Mouse (Mus musculus) MEL (cell line): ENCODE measurements around the gene Asap3. TPM values are rescaled to one million over a fixed set of nuclear protein-coding genes. Genes with fewer than 3 reads are reported as not detected.
A peak's percentile ranks its signal among the peaks of the same experiment; 100 is the strongest.

Experiments used
- DNase-seq: peaks from one replicate; pipeline ENCODE4 v3.0.0; 2011; ENCODE audit warnings: low read depth, low spot score
- H3K27ac ChIP-seq: 2 replicates; pipeline ENCODE4 v1.5.1; 2012; ENCODE audit warnings: low read depth, mild to moderate bottlenecking, control low read depth, low read length, moderate library complexity; ENCODE audit not compliant: control insufficient read depth
- H3K27me3 ChIP-seq, 2 experiments: fragments of 150-350 bp in 1 of 2; sonication (generic) in 1 of 2; 2 replicates each; pipeline ENCODE4 v1.6.1; 2012; ENCODE audit warnings: low read length in 2 of 2, mild to moderate bottlenecking in 2 of 2, improper control_type of control experiment in 1 of 2, moderate library complexity in 1 of 2; ENCODE audit not compliant: insufficient read depth in 2 of 2, control insufficient read depth in 1 of 2
- H3K36me3 ChIP-seq, 2 experiments: 2 replicates each; pipeline ENCODE4 v1.6.1; 2012 to 2014; ENCODE audit warnings: low read length in 2 of 2, improper control_type of control experiment in 1 of 2, inconsistent platforms in 1 of 2, mild to moderate bottlenecking in 1 of 2; ENCODE audit not compliant: insufficient read depth in 2 of 2, control insufficient read depth in 1 of 2
- H3K4me1 ChIP-seq, 2 experiments: fragments of 150-350 bp in 1 of 2; sonication (generic) in 1 of 2; 2 replicates each; pipeline ENCODE4 v1.6.1; 2012; ENCODE audit warnings: low read length in 2 of 2, improper control_type of control experiment in 1 of 2, mild to moderate bottlenecking in 1 of 2; ENCODE audit not compliant: insufficient read depth in 2 of 2, control insufficient read depth in 1 of 2
- H3K4me3 ChIP-seq, 2 experiments: fragments of 150-350 bp in 1 of 2; sonication (generic) in 1 of 2; 2 replicates each; pipeline ENCODE4 v1.5.1; 2012; ENCODE audit warnings: low read depth in 2 of 2, low read length in 2 of 2, mild to moderate bottlenecking in 2 of 2, moderate library complexity in 2 of 2, control low read depth in 1 of 2, improper control_type of control experiment in 1 of 2; ENCODE audit not compliant: control insufficient read depth in 1 of 2, insufficient read depth in 1 of 2
- H3K79me2 ChIP-seq: 2 replicates; pipeline ENCODE4 v1.6.1; 2012; ENCODE audit warnings: mild to moderate bottlenecking, low read length, moderate library complexity; ENCODE audit not compliant: control insufficient read depth, poor library complexity, insufficient read depth
- H3K9ac ChIP-seq: 2 replicates; pipeline ENCODE4 v1.6.1; 2012; ENCODE audit warnings: low read depth, mild to moderate bottlenecking, control low read depth, low read length, moderate library complexity; ENCODE audit not compliant: control insufficient read depth, poor library complexity, severe bottlenecking
- H3K9me3 ChIP-seq: fragments of 150-350 bp; sonication (generic); replicated peaks from 2 replicates; pipeline ENCODE4 v1.6.1; 2012; ENCODE audit warnings: mild to moderate bottlenecking, low read length, improper control_type of control experiment, moderate library complexity; ENCODE audit not compliant: insufficient read depth
- CHD1 ChIP-seq: IDR thresholded peaks from 2 replicates; pipeline ENCODE4 v1.6.1; 2012; ENCODE audit warnings: low read depth, mild to moderate bottlenecking, inconsistent platforms, low read length, improper control_type of control experiment
- CHD2 ChIP-seq: IDR thresholded peaks from 2 replicates; pipeline ENCODE4 v1.6.1; 2011; ENCODE audit warnings: low read length, improper control_type of control experiment
- ELF1 ChIP-seq: IDR thresholded peaks from 2 replicates; pipeline ENCODE4 v1.6.1; 2014; ENCODE audit warnings: low read depth, mild to moderate bottlenecking, inconsistent platforms, low read length, improper control_type of control experiment, moderate library complexity
- EP300 ChIP-seq, 2 experiments: IDR thresholded peaks; 2 replicates each; pipeline ENCODE4 v1.6.1; 2011; ENCODE audit warnings: improper control_type of control experiment in 2 of 2, low read length in 2 of 2, low read depth in 1 of 2, mild to moderate bottlenecking in 1 of 2
- ETS1 ChIP-seq: IDR thresholded peaks from 2 replicates; pipeline ENCODE4 v1.6.1; 2012; ENCODE audit warnings: low read depth, mild to moderate bottlenecking, inconsistent platforms, low read length, improper control_type of control experiment, moderate library complexity
- GATA1 ChIP-seq: IDR thresholded peaks from 2 replicates; pipeline ENCODE4 v1.6.1; 2011; ENCODE audit warnings: low read depth, low read length, improper control_type of control experiment
- MAFK ChIP-seq: IDR thresholded peaks from 2 replicates; pipeline ENCODE4 v1.6.1; 2011; ENCODE audit warnings: low read depth, mild to moderate bottlenecking, low read length, improper control_type of control experiment, borderline replicate concordance
- MAX ChIP-seq: IDR thresholded peaks from 2 replicates; pipeline ENCODE4 v1.6.1; 2011; ENCODE audit warnings: low read length, improper control_type of control experiment
- MYC ChIP-seq: IDR thresholded peaks from 2 replicates; pipeline ENCODE4 v1.6.1; 2011; ENCODE audit warnings: low read depth, mild to moderate bottlenecking, low read length, improper control_type of control experiment, moderate library complexity
- SIN3A ChIP-seq: IDR thresholded peaks from 2 replicates; pipeline ENCODE4 v1.6.1; 2012; ENCODE audit warnings: low read length, improper control_type of control experiment, inconsistent platforms
- TBP ChIP-seq: IDR thresholded peaks from 2 replicates; pipeline ENCODE4 v1.8.0; 2011; ENCODE audit warnings: low read depth, low read length, improper control_type of control experiment
- TCF12 ChIP-seq: IDR thresholded peaks from 2 replicates; pipeline ENCODE4 v1.6.1; 2014; ENCODE audit warnings: low read depth, mild to moderate bottlenecking, inconsistent platforms, low read length, improper control_type of control experiment, moderate library complexity
- UBTF ChIP-seq: IDR thresholded peaks from 2 replicates; pipeline ENCODE4 v1.6.1; 2012; ENCODE audit warnings: low read depth, mild to moderate bottlenecking, inconsistent platforms, low read length, improper control_type of control experiment, moderate library complexity, borderline replicate concordance; ENCODE audit not compliant: insufficient read depth
- USF1 ChIP-seq: IDR thresholded peaks from 2 replicates; pipeline ENCODE4 v1.6.1; 2014; ENCODE audit warnings: low read depth, mild to moderate bottlenecking, inconsistent platforms, low read length, improper control_type of control experiment, moderate library complexity
- USF2 ChIP-seq, 2 experiments: IDR thresholded peaks; 2 replicates each; pipeline ENCODE4 v1.6.1; 2011 to 2012; ENCODE audit warnings: improper control_type of control experiment in 2 of 2, low read length in 2 of 2, borderline replicate concordance in 1 of 2, inconsistent platforms in 1 of 2, low read depth in 1 of 2, mild to moderate bottlenecking in 1 of 2; ENCODE audit not compliant: insufficient read depth in 1 of 2
- ZKSCAN1 ChIP-seq: IDR thresholded peaks from 2 replicates; pipeline ENCODE4 v1.6.1; 2012; ENCODE audit warnings: low read depth, mild to moderate bottlenecking, inconsistent platforms, low read length, improper control_type of control experiment, moderate library complexity
- ZNF384 ChIP-seq: IDR thresholded peaks from 2 replicates; pipeline ENCODE4 v1.6.1; 2012; ENCODE audit warnings: low read depth, mild to moderate bottlenecking, inconsistent platforms, low read length, improper control_type of control experiment
- polyA plus RNA-seq, 2 experiments: library from polyadenylated mRNA; stranded (reverse) in 1 of 2; unstranded in 1 of 2; fragments of >175 nt in 1 of 2; fragments of >200 nt in 1 of 2; gene quantifications; 2 replicates each; pipeline versions ENCODE4 v1.2.1 to v1.2.4; 2012; ENCODE audit warnings: low replicate concordance in 2 of 2, low read depth in 1 of 2; ENCODE audit not compliant: insufficient read length in 2 of 2, insufficient read depth in 1 of 2, missing spikeins in 1 of 2
- total RNA-seq: library from RNA; depleted of rRNA; stranded (reverse); fragments of 300-350 nt; gene quantifications from 2 replicates; pipeline ENCODE4 v1.2.3, GENCODE M21; 2012

The Asap3 gene
- total and polyA plus RNA-seq, 3 experiments, result 0.04 to 0.33 TPM; not detected in 1

GRCm38 (mm10) chr4:136177612-136178474 lies 28.3 kb upstream of the Asap3 start (continued):
- TF ChIP-seq USF2 (IDR thresholded peaks at IDR 0.05; ENCODE audit: borderline replicate concordance in 1 of 2, insufficient read depth in 1 of 2, low read depth in 1 of 2, low read length in 2 of 2) (no peak), MAX (no peak), USF1 (no peak), UBTF (no peak), SIN3A (peak; percentile 83)
- TF ChIP-seq, all 39 proteins: peak for 18

GRCm38 (mm10) chr4:136178475-136178921 lies 27.7 kb upstream of the Asap3 start:
- Histone ChIP-seq H3K4me3 (peak overlapping the region in 1 of 2 experiments; percentile 4; a peak in 1 of 4 replicates), H3K4me1 (peaks cover 18 to 63% of the 10 kb centered on the region in 2 experiments), H3K27ac (peak overlapping the region; percentile 94), H3K9ac (peak overlapping the region; percentile 71), H3K36me3 (peaks cover 0 to 54% of the 10 kb centered on the region in 2 experiments; a peak in 2 of 4 replicates), H3K9me3 (no peaks in the 10 kb centered on the region), H3K79me2 (peaks cover 29% of the 10 kb centered on the region), H3K27me3 (no peaks in the 10 kb centered on the region)
- DNase-seq, result peak; percentile 65
- TF ChIP-seq ETS1, result peak; percentile 79
- peak; percentile 22 for TF ChIP-seq SIN3A
- no peak for TF ChIP-seq ELF1
- TF ChIP-seq ZKSCAN1, result 0 out of 2 replicates have a peak, but pooled peaks have one; percentile 5
- TF ChIP-seq EP300 (IDR thresholded peaks at IDR 0.05; ENCODE audit: low read depth in 1 of 2, low read length in 2 of 2), result peak in 1 of 2 experiments; percentile 57; a peak in 2 of 4 replicates
- TF ChIP-seq MYC, result no peak
- TF ChIP-seq TCF12, result peak; percentile 33; the same call in 1 of the 2 replicates
- TF ChIP-seq ZNF384, result peak; percentile 95

- Histone ChIP-seq H3K36me3 (peaks cover 0 to 50% of the 10 kb centered on the region in 2 experiments; a peak in 3 of 4 replicates), H3K9ac (no peak overlapping the region), H3K27me3 (no peaks in the 10 kb centered on the region), H3K9me3 (no peaks in the 10 kb centered on the region), H3K79me2 (peaks cover 19% of the 10 kb centered on the region), H3K4me1 (peaks cover 13 to 59% of the 10 kb centered on the region in 2 experiments), H3K27ac (peak overlapping the region; percentile 94), H3K4me3 (no peak overlapping the region)
- no peak for TF ChIP-seq TBP
- no peak for TF ChIP-seq CHD1
- TF ChIP-seq GATA1, result no peak
- no peak for TF ChIP-seq MAFK
- TF ChIP-seq USF1, result no peak
- no peak for TF ChIP-seq CHD2
- no peak for DNase-seq
These were observed 26.7 kb upstream of the Asap3 start for GRCm38 (mm10) chr4:136179456-136179855.
